Mouse (Mus musculus): ENCODE data around the gene Cd200. TPM values are rescaled to one million over a fixed set of nuclear protein-coding genes. Genes with fewer than 3 reads are reported as not detected.
"Not testable (repeated sequence)": the region's sequence is repeated elsewhere in the genome, so short reads cannot be mapped to it uniquely, and the experiment has no call there.

Gene Cd200
- polyA plus RNA-seq, 1 experiment from 2014 or later, result 28.4 TPM

- H3K36me3 ChIP-seq, result no peaks in the 10 kb centered on the region
- no peak overlapping the region for H3K27ac ChIP-seq
- no peaks in the 10 kb centered on the region for H3K27me3 ChIP-seq
- H3K9me3 ChIP-seq, result no peaks in the 10 kb centered on the region
- H3K4me2 ChIP-seq (replicated peaks), result no peak overlapping the region
- no peaks in the 10 kb centered on the region for H3K4me1 ChIP-seq
- WGBS, result 74% methylated on average over 4 of the region's 4 CpGs
- no peak overlapping the region for H3K4me3 ChIP-seq
- no peak for ATAC-seq (ENCODE audit: insufficient number of reproducible peaks, insufficient read depth, low FRiP score, low TSS enrichment)
- H3K9ac ChIP-seq, result no peak overlapping the region
Observed at GRCm38 (mm10) chr16:45376294-45376693, 32.6 kb downstream of the Cd200 start.

- H3K4me2 ChIP-seq (replicated peaks), result no peak overlapping the region
- no peaks in the 10 kb centered on the region for H3K36me3 ChIP-seq
- no peaks in the 10 kb centered on the region for H3K27me3 ChIP-seq
- no peak overlapping the region for H3K4me3 ChIP-seq
- no peaks in the 10 kb centered on the region for H3K4me1 ChIP-seq
- 73% methylated on average over 2 of the region's 2 CpGs for WGBS
- no peaks in the 10 kb centered on the region for H3K9me3 ChIP-seq
- no peak for ATAC-seq (ENCODE audit: insufficient number of reproducible peaks, insufficient read depth, low FRiP score, low TSS enrichment)
- H3K27ac ChIP-seq, result no peak overlapping the region
- no peak overlapping the region for H3K9ac ChIP-seq
Observed at GRCm38 (mm10) chr16:45375506-45376225, 33.2 kb downstream of the Cd200 start.

GRCm38 (mm10) chr16:45374074-45374473 lies 34.8 kb downstream of the Cd200 start:
- Histone ChIP-seq H3K27ac (no peak overlapping the region), H3K27me3 (no peaks in the 10 kb centered on the region), H3K36me3 (no peaks in the 10 kb centered on the region), H3K9me3 (no peaks in the 10 kb centered on the region), H3K4me3 (no peak overlapping the region), H3K9ac (no peak overlapping the region), H3K4me2 (replicated peaks) (no peak overlapping the region), H3K4me1 (no peaks in the 10 kb centered on the region)
- no peak for ATAC-seq (ENCODE audit: insufficient number of reproducible peaks, insufficient read depth, low FRiP score, low TSS enrichment)
- WGBS, result 84% methylated on average over 2 of the region's 2 CpGs

- no peak overlapping the region for H3K4me3 ChIP-seq
- no peaks in the 10 kb centered on the region for H3K4me1 ChIP-seq
- no peak for ATAC-seq (ENCODE audit: insufficient number of reproducible peaks, insufficient read depth, low FRiP score, low TSS enrichment)
- no peak overlapping the region for H3K27ac ChIP-seq
- no peaks in the 10 kb centered on the region for H3K9me3 ChIP-seq
- no peaks in the 10 kb centered on the region for H3K27me3 ChIP-seq
- no peak overlapping the region for H3K4me2 ChIP-seq (replicated peaks)
- no peaks in the 10 kb centered on the region for H3K36me3 ChIP-seq
- H3K9ac ChIP-seq, result no peak overlapping the region
- WGBS, result 88% methylated on average over 1 of the region's 1 CpGs
Observed at GRCm38 (mm10) chr16:45371076-45371475, 37.8 kb downstream of the Cd200 start.

GRCm38 (mm10) chr16:45369285-45369965 lies 39.4 kb downstream of the Cd200 start:
- no peaks in the 10 kb centered on the region for H3K36me3 ChIP-seq
- H3K27ac ChIP-seq, result no peak overlapping the region
- ATAC-seq (ENCODE audit: insufficient number of reproducible peaks, insufficient read depth, low FRiP score, low TSS enrichment), result no peak
- H3K9me3 ChIP-seq, result no peaks in the 10 kb centered on the region
- no peak overlapping the region for H3K4me2 ChIP-seq (replicated peaks)
- no peak overlapping the region for H3K9ac ChIP-seq
- WGBS, result 67% methylated on average over 4 of the region's 4 CpGs
- H3K27me3 ChIP-seq, result no peaks in the 10 kb centered on the region
- no peaks in the 10 kb centered on the region for H3K4me1 ChIP-seq
- H3K4me3 ChIP-seq, result no peak overlapping the region

GRCm38 (mm10) chr16:45366111-45366510 lies 42.7 kb downstream of the Cd200 start:
- no peaks in the 10 kb centered on the region for H3K36me3 ChIP-seq
- no peak overlapping the region for H3K4me3 ChIP-seq
- no peak overlapping the region for H3K27ac ChIP-seq
- no peaks in the 10 kb centered on the region for H3K27me3 ChIP-seq
- H3K4me2 ChIP-seq (replicated peaks), result no peak overlapping the region
- no peaks in the 10 kb centered on the region for H3K9me3 ChIP-seq
- no peaks in the 10 kb centered on the region for H3K4me1 ChIP-seq
- 79% methylated on average over 7 of the region's 7 CpGs for WGBS
- no peak overlapping the region for H3K9ac ChIP-seq
- no peak for ATAC-seq (ENCODE audit: insufficient number of reproducible peaks, insufficient read depth, low FRiP score, low TSS enrichment)

GRCm38 (mm10) chr16:45365353-45365752 lies 43.5 kb downstream of the Cd200 start:
- Histone ChIP-seq H3K4me3 (no peak overlapping the region), H3K27ac (no peak overlapping the region), H3K27me3 (no peaks in the 10 kb centered on the region), H3K9me3 (no peaks in the 10 kb centered on the region), H3K36me3 (no peaks in the 10 kb centered on the region), H3K4me2 (replicated peaks) (no peak overlapping the region), H3K4me1 (no peaks in the 10 kb centered on the region), H3K9ac (no peak overlapping the region)
- WGBS, result 82% methylated on average over 9 of the region's 9 CpGs
- no peak for ATAC-seq (ENCODE audit: insufficient number of reproducible peaks, insufficient read depth, low FRiP score, low TSS enrichment)

GRCm38 (mm10) chr16:45364627-45365026 lies 44.2 kb downstream of the Cd200 start:
- 88% methylated on average over 1 of the region's 1 CpGs for WGBS
- H3K4me1 ChIP-seq, result no peaks in the 10 kb centered on the region
- H3K9me3 ChIP-seq, result no peaks in the 10 kb centered on the region
- no peak for ATAC-seq (ENCODE audit: insufficient number of reproducible peaks, insufficient read depth, low FRiP score, low TSS enrichment)
- H3K4me2 ChIP-seq (replicated peaks), result no peak overlapping the region
- no peaks in the 10 kb centered on the region for H3K36me3 ChIP-seq
- no peak overlapping the region for H3K27ac ChIP-seq
- no peaks in the 10 kb centered on the region for H3K27me3 ChIP-seq
- H3K9ac ChIP-seq, result no peak overlapping the region
- no peak overlapping the region for H3K4me3 ChIP-seq

- ATAC-seq (ENCODE audit: insufficient number of reproducible peaks, insufficient read depth, low FRiP score, low TSS enrichment), result no peak
- no peaks in the 10 kb centered on the region for H3K27me3 ChIP-seq
- no peak overlapping the region for H3K27ac ChIP-seq
- H3K9me3 ChIP-seq, result no peaks in the 10 kb centered on the region
- no peak overlapping the region for H3K9ac ChIP-seq
- WGBS, result 77% methylated on average over 4 of the region's 4 CpGs
- no peak overlapping the region for H3K4me2 ChIP-seq (replicated peaks)
- no peak overlapping the region for H3K4me3 ChIP-seq
- no peaks in the 10 kb centered on the region for H3K4me1 ChIP-seq
- no peaks in the 10 kb centered on the region for H3K36me3 ChIP-seq
Observed at GRCm38 (mm10) chr16:45363480-45364045, 45.3 kb downstream of the Cd200 start.

- no peaks in the 10 kb centered on the region for H3K9me3 ChIP-seq
- no peak for ATAC-seq (ENCODE audit: insufficient number of reproducible peaks, insufficient read depth, low FRiP score, low TSS enrichment)
- H3K4me3 ChIP-seq, result no peak overlapping the region
- H3K9ac ChIP-seq, result no peak overlapping the region
- H3K27ac ChIP-seq, result no peak overlapping the region
- no peak overlapping the region for H3K4me2 ChIP-seq (replicated peaks)
- H3K4me1 ChIP-seq, result no peaks in the 10 kb centered on the region
- no peaks in the 10 kb centered on the region for H3K36me3 ChIP-seq
- H3K27me3 ChIP-seq, result no peaks in the 10 kb centered on the region
Observed at GRCm38 (mm10) chr16:45361450-45361849, 47.4 kb downstream of the Cd200 start.

GRCm38 (mm10) chr16:45358441-45358840 lies 50.4 kb downstream of the Cd200 start:
- not testable (repeated sequence) for H3K36me3 ChIP-seq; H3K4me1 ChIP-seq; H3K4me3 ChIP-seq; H3K27me3 ChIP-seq; H3K27ac ChIP-seq; H3K9ac ChIP-seq; ATAC-seq (ENCODE audit: insufficient number of reproducible peaks, insufficient read depth, low FRiP score, low TSS enrichment); H3K4me2 ChIP-seq (replicated peaks); H3K9me3 ChIP-seq
- 93% methylated on average over 5 of the region's 5 CpGs for WGBS

GRCm38 (mm10) chr16:45357134-45357533 lies 51.7 kb downstream of the Cd200 start:
- Histone ChIP-seq H3K27me3 (no peaks in the 10 kb centered on the region), H3K4me3 (no peak overlapping the region), H3K27ac (no peak overlapping the region), H3K9ac (no peak overlapping the region), H3K36me3 (no peaks in the 10 kb centered on the region), H3K4me2 (replicated peaks) (no peak overlapping the region), H3K4me1 (no peaks in the 10 kb centered on the region), H3K9me3 (no peaks in the 10 kb centered on the region)
- no peak for ATAC-seq (ENCODE audit: insufficient number of reproducible peaks, insufficient read depth, low FRiP score, low TSS enrichment)
- WGBS, result 75% methylated on average over 1 of the region's 1 CpGs
